Mouse (Mus musculus): ENCODE data around the gene Hvcn1.
A peak's percentile ranks its signal among the peaks of the same experiment; 100 is the strongest.

The Hvcn1 gene

GRCm38 (mm10) chr5:122235196-122235836 is 28.7 kb downstream of the Hvcn1 start:
- peak; percentile 75 for DNase-seq (ENCODE audit: low read depth)

- no peak for DNase-seq (ENCODE audit: low read depth)
Observed at GRCm38 (mm10) chr5:122237200-122237599, 30.6 kb downstream of the Hvcn1 start.

GRCm38 (mm10) chr5:122239618-122240017 is 33.0 kb downstream of the Hvcn1 start:
- no peak for DNase-seq (ENCODE audit: low read depth)

DNA sequence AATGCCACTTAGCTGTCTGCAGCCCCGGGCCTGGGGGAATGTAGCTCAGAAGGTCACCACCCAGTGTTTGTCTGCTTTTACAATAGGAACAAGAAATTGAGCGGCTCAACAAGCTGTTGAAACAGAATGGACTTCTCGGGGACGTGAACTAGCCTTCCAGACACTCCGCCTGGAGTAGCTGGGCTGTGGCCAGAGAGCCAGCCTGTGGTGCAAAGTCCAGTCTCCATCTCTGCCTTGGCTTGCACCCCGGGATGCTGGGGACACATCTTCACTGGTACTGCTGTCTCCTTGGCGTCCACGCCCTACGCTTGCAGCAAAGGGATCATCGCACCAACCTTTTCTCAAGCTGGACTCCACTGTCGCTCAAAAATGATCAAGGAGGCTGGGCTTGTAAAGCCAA is 33.9 kb downstream of the Hvcn1 start:
- DNase-seq (ENCODE audit: low read depth) = no peak

DNA sequence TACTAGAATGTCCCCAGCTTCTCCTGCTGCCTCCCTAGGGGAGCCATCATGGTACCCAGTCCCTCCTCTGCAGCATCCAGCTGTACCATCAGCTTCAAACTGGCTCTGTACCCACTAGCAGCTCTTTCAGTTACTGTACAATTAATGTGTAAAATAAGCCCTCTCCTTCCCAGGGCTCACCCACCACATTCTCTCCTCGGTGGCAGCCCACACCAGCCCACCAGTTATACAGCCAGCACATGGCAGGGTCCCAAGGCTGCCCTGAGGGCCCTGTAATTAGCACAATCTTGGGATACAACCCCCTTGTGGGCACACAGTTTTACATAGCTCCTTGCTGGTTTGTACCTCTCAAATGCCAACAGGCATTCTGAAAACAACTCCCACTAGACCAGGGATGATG is 34.4 kb downstream of the Hvcn1 start:
- DNase-seq (ENCODE audit: low read depth) = no peak

DNA sequence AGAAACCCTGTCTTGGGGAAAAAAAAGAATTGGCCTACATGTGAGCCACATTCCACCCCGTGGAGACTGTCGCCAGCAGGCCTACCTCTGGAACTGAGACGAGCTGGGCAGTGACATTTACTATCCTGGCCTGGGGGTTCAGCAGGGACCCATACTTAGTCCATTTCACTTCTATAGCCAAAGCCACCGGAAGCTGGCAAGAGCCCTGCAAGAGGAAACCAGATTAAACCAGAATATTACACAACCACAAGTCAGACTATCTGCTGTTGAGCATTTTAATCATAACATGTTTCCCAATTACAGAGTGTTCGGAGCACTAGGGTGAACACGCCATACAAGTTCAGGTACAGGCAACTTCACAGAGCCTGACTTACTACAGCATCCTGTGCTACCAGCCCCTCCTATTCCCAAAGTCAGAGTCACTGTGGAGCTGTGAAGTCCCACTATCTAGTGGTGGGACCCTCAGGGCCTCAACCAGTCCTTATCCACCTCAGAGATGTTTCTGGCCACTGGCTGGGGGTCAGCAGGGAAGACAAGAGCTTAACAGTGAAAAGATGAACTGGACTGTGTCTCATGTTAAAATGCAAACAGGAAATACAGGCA is 36.0 kb downstream of the Hvcn1 start:
- peak; percentile 43 for DNase-seq (ENCODE audit: low read depth)

DNA sequence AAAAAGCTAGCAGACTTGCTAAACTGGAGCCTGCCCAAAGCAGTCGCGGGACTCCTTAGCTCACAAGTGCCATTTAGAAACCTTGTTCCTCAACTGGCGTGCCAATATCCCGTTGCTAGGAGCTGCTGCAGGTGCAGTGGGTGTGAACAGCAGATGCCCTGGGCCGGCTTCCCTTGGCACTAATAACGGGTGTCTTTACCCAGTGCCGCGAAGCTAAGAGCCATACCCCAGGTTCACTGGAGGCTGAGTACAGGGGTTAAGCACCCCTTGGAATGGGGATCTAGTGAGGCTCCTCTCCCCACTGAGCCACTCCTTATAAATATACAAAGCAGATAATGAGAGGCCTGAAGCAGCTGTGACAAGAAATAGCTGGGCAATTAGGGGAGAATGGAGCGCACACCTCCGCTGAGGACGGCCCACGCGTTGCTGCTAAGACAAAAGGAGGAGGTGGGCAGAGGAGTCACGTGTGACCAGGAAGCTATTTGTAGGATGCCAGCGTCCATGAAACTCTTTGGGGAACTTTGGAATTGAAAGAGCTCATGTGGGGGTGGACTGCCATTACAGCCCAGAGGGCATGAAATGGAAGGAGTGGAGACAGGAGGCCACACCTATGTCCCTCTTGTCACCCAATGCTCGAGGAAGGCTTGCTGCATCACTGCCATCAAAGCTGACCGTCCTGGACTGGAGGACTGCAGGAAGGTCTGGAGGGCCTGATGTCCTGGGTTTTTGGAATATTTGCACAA is 37.3 kb downstream of the Hvcn1 start:
- no peak for DNase-seq (ENCODE audit: low read depth)

- no peak for DNase-seq (ENCODE audit: low read depth)
Observed at GRCm38 (mm10) chr5:122245186-122245585, 38.6 kb downstream of the Hvcn1 start.

GRCm38 (mm10) chr5:122246547-122247167 is 40.1 kb downstream of the Hvcn1 start:
- no peak for DNase-seq (ENCODE audit: low read depth)

DNA sequence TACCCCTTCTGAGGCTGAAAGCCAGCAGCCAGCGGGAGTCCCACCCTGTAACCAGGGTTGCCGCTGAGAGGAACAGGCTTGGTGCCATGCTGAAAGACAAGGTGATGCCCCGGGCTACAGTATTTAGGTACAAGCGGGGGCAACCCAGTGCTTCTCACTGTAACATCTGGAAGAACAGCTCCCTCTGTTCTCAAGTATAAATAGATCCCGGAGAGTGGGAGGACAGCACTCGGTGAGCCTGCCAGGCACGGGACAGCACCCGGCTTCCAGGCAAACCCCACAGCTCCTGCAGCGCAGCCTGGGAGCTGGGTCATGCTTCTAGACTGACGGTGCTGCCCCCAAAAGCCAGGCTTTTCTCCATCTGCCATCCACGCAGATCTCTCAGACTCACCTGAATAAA is 40.9 kb downstream of the Hvcn1 start:
- DNase-seq (ENCODE audit: low read depth) = no peak

DNA sequence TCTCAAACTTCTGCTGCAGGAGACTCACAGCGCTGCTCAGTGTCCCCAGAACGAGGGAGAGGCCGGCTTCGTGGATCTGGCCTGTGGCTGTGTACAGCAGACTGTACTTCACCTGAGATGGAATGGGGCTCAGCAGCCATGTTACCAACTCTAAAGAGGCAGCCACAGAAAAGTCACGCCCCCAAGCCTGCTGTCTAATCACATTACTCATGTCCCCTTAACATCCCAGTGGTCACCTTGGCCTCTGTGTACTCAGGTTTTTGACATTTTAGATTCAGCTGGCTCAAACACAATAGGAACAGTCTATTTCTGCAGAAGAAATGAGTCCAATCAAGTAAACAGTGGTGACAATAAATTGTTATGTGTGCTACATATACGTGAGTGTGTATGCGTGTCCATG is 41.3 kb downstream of the Hvcn1 start:
- no peak for DNase-seq (ENCODE audit: low read depth)

- DNase-seq (ENCODE audit: low read depth) = no peak
Observed at GRCm38 (mm10) chr5:122249281-122249680, 42.7 kb downstream of the Hvcn1 start.

DNA sequence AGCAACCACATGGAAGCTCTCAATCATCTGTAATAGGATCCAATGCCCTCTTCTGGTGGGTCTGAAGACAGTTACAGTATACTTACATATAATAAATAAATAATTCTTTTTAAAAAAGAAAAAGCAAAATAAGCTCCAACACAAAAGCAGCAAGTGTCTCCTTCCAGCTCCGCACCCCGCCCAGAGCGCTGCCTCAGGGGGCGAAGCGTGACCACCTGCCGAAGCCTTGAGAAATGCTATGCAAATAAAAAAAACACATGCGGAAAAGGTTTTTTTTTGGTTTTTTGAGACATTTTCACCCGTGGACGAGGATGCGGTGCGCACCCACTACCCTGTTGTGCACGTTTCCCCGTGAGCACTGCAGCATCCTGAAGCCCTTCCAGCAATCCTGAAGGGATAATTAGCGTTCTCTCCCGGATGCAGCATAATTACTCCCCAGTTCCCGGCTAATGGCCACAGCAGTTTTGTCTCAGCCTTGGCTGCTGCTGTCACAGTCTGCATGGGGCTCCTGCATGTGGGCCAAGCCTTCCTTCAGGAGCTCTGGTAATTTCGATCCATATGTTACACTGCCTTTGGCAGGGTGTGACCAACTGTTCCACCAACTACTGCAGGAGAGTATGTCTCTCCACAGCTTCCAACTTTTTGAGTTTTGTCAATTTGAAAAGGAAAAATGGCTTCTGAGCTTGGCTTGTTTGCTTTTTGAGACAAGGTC is 45.4 kb downstream of the Hvcn1 start:
- DNase-seq (ENCODE audit: low read depth) = no peak

GRCm38 (mm10) chr5:122258027-122258741 is 51.6 kb downstream of the Hvcn1 start:
- peak; percentile 54 for DNase-seq (ENCODE audit: low read depth)

GRCm38 (mm10) chr5:122262104-122262503 is 55.5 kb downstream of the Hvcn1 start:
- DNase-seq (ENCODE audit: low read depth) = peak; percentile 75

DNA sequence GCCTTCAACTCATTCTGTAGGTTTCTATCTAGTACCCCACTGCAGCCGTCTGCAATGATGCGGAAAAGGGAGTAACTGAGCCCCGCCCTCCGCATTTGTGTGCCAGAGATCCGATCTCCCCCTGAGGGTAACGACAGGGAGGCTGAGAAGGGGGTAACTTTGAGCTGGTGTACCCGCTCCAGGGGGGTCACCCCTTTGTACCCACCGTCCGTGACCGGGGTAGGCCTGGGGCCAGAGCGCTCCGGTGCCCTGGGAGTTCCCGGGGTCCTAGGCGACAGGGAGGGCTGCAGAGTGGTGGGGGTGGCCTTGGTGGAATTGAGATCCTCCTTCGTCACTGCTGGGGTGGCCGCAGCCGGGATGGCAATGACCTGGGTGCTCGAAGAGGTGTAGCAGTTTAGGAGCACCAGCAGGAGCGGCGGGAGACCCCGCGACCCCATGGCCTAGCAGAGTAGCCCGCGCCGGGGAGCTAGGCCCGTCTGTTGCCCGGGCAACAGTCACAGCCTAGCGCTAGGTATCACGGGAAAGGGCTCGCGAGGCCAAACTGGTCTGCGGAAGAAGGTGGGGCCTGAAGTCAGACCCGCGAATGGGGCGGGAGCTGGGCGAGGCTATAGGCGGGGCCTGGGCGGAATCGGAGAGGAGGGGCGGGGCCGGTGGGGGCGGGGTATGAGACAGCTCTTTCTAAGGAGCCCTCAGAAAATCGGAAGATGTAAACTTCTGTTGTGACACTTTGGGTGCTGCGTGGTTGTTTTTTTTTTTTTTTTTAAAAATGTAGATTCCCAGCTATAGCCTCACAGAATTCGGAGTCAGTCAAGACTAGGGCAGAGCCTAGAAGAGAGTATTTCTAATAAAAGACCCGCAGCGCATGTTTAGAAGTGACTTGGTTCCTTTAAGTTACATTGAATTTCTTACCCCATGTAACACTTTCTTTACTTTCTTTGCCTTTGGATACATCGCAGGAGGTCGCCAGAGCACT is 57.6 kb downstream of the Hvcn1 start, which contains the start of gene Tctn1:
Gene Tctn1 (minus strand): TSS at position 528 of the 973 bp plus-strand sequence.
- DNase-seq (ENCODE audit: low read depth) = peak; percentile 95

GRCm38 (mm10) chr5:122265187-122265586 is 58.6 kb downstream of the Hvcn1 start:
- peak; percentile 58 for DNase-seq (ENCODE audit: low read depth)

DNA sequence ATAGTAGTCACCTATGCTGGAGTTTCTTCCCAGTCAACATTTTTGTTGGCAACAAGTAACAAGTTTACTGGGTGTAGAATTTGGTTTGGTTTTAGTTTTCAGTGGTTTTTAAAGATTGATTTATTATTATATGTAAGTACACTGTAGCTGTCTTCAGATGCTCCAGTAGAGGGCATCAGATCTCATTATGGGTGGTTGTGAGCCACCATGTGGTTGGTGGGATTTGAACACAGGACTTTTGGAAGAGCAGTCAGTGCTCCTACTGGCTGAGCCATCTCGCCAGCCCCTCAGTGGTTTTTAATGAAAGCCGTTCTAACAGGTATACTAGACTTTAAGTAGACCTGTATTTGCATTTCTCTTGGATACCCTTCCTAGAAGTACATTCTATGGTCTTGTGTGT is 59.3 kb downstream of the Hvcn1 start:
- no peak for DNase-seq (ENCODE audit: low read depth)

DNA sequence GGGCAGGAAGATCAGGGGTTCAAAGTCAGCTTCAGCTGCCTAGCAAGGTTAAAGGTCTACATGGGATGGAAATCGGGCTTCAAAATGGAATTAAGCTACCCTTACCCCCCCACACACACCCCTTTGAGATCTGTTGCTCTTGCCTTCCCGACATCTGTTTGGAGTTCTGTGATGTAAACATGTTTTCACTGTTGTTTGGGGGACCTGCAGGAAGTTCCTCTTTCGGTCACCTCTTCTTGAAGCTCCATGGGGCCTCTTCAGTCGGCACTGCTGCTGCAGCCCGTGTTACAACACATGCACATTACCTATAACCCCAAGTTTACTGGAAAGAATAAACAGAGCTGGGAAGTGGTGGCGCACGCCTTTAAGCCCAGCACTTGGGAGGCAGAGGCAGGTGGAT is 60.5 kb downstream of the Hvcn1 start:
- DNase-seq (ENCODE audit: low read depth) = no peak

GRCm38 (mm10) chr5:122267899-122268298 is 61.3 kb downstream of the Hvcn1 start:
- peak; percentile 90 for DNase-seq (ENCODE audit: low read depth)

All from naive thymus-derived CD4-positive, alpha-beta T cell, adult 2 months (primary cell).